Mouse (Mus musculus) spleen, adult 2 months (tissue): ENCODE results near the gene Dennd6b. TPM values are rescaled to one million over a fixed set of nuclear protein-coding genes. Genes with fewer than 3 reads are reported as not detected.
A peak's percentile ranks its signal among the peaks of the same experiment; 100 is the strongest.

Source experiments
- DNase-seq, 2 experiments: peaks; one replicate each; pipeline versions ENCODE4 v3.0.0 to v3.0.0-alpha.2; 2012 to 2021; ENCODE audit warnings: low spot score in 2 of 2, low read depth in 1 of 2
- H3K27ac ChIP-seq: fragments of 200-500 bp; 2 replicates; pipeline ENCODE4 v1.5.1; 2012; ENCODE audit warnings: low read length, inconsistent platforms; ENCODE audit not compliant: insufficient read depth
- H3K27me3 ChIP-seq: fragments of 200-500 bp; 2 replicates; pipeline ENCODE4 v1.6.1; 2012; ENCODE audit warnings: mild to moderate bottlenecking, moderate library complexity, low read length, inconsistent platforms; ENCODE audit not compliant: control insufficient read depth, insufficient read depth
- H3K36me3 ChIP-seq: fragments of 200-500 bp; 2 replicates; pipeline ENCODE4 v1.6.1; 2012; ENCODE audit warnings: mild to moderate bottlenecking, low read length, inconsistent platforms; ENCODE audit not compliant: control insufficient read depth, insufficient read depth
- H3K4me1 ChIP-seq: fragments of 200-500 bp; 2 replicates; pipeline ENCODE4 v1.6.1; 2011; ENCODE audit warnings: inconsistent platforms; ENCODE audit not compliant: control insufficient read depth, insufficient read depth, insufficient read length
- H3K4me3 ChIP-seq: fragments of 200-500 bp; 2 replicates; pipeline ENCODE4 v1.5.1; 2011; ENCODE audit warnings: mild to moderate bottlenecking, inconsistent platforms; ENCODE audit not compliant: insufficient read depth, insufficient read length; ENCODE audit errors: extremely low read depth
- CTCF ChIP-seq: fragments of 200-500 bp; IDR thresholded peaks from 2 replicates; pipeline ENCODE4 v1.5.1; 2011; ENCODE audit warnings: mild to moderate bottlenecking, inconsistent platforms; ENCODE audit not compliant: insufficient read depth, insufficient read length, insufficient replicate concordance; ENCODE audit errors: extremely low read depth
- POLR2A ChIP-seq: fragments of 200-500 bp; IDR thresholded peaks from 2 replicates; pipeline ENCODE4 v1.6.1; 2011; ENCODE audit warnings: low read depth, low read length, inconsistent platforms
- WGBS: fragments of 180-500 bp; shearing (Covaris S2); methylation state at CpG from one replicate; pipeline ENCODE4 v1.1.7; 2018; 5-methylcytosine and 5-hydroxymethylcytosine counted together
- polyA plus RNA-seq: library from polyadenylated mRNA; depleted of rRNA; stranded (reverse); fragments of >200 nt; gene quantifications from 2 replicates; pipeline ENCODE4 v1.2.3, GENCODE M21; 2012

Gene Dennd6b
- polyA plus RNA-seq, 1 experiment, result 25.2 TPM

- TF ChIP-seq CTCF, result no peak
- TF ChIP-seq POLR2A, result no peak
- Histone ChIP-seq H3K27me3 (no peaks in the 10 kb centered on the region), H3K36me3 (0 out of 2 replicates have a peak, but pooled peaks cover 1% of the 10 kb centered on the region), H3K27ac (no peak overlapping the region), H3K4me3 (no peak overlapping the region), H3K4me1 (peaks cover 10% of the 10 kb centered on the region; the same call in 1 of the 2 replicates)
- DNase-seq, result no peak
- WGBS, result 87% methylated on average over 10 of the region's 10 CpGs
Measured at GRCm38 (mm10) chr15:89168922-89169321, 27.4 kb downstream of the Dennd6b start.

DNA sequence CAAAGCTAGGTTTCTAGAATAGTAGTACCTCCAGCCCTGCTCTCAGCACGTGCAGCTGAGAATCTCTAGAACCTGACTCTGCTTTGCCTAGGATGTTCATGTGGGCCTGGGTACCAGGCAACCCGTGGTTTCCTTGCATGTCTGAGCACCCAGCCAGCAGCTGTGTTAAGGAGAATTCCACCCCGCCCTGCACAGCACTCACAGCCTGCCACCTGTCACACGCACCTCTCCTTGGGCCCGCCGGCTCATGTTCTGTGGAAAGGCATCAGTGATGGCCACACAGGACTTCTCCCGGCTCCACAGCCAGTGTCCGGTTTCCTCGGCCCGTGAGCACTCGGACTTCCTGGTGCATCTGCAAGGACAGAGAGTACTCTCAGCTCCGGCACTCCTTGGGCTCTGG, 30.8 kb downstream of the Dennd6b start:
- Histone ChIP-seq H3K27me3 (no peaks in the 10 kb centered on the region), H3K36me3 (0 out of 2 replicates have a peak, but pooled peaks cover 1% of the 10 kb centered on the region), H3K27ac (no peak overlapping the region), H3K4me1 (no peaks in the 10 kb centered on the region), H3K4me3 (no peak overlapping the region)
- WGBS, result 91% methylated on average over 12 of the region's 12 CpGs
- no peak for DNase-seq
- TF ChIP-seq CTCF (no peak), POLR2A (no peak)

- peaks cover 2% of the 10 kb centered on the region; the same call in 1 of the 2 replicates for H3K36me3 ChIP-seq
- TF ChIP-seq POLR2A, result no peak
- TF ChIP-seq CTCF, result no peak
Measured at GRCm38 (mm10) chr15:89161397-89161796, 34.9 kb downstream of the Dennd6b start.

DNA sequence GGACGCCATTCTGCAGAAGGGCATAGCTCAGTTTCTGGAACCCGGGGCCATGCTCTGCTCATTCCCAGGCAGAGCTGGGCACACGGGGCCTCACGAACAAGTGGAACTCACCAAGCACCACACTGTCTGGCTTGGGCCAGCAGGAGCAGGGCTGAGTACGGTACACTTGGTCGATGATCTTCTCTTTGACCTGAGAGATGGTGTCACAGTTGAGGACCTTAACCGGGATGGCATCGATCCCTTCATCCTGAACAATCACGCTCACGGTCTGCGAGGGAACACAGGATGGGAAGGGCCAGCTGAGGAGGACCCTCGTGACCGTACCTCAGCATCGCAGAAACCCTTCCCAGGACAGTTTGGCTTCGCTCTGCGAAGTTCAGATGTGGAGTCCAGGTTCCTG, 37.8 kb downstream of the Dennd6b start:
- WGBS, result 95% methylated on average over 16 of the region's 16 CpGs
- no peaks in the 10 kb centered on the region for H3K27me3 ChIP-seq
- no peak for DNase-seq
- H3K27ac ChIP-seq, result no peak overlapping the region
- H3K4me1 ChIP-seq, result no peaks in the 10 kb centered on the region
- H3K36me3 ChIP-seq, result peaks cover 2% of the 10 kb centered on the region; the same call in 1 of the 2 replicates
- no peak for TF ChIP-seq CTCF
- TF ChIP-seq POLR2A, result no peak
- no peak overlapping the region for H3K4me3 ChIP-seq

More at GRCm38 (mm10) chr15:89161397-89161796, 34.9 kb downstream of the Dennd6b start:
- DNase-seq, result no peak
- Histone ChIP-seq H3K27ac (no peak overlapping the region), H3K4me3 (no peak overlapping the region), H3K27me3 (no peaks in the 10 kb centered on the region), H3K4me1 (no peaks in the 10 kb centered on the region)
- WGBS, result 65% methylated on average over 9 of the region's 9 CpGs

DNA sequence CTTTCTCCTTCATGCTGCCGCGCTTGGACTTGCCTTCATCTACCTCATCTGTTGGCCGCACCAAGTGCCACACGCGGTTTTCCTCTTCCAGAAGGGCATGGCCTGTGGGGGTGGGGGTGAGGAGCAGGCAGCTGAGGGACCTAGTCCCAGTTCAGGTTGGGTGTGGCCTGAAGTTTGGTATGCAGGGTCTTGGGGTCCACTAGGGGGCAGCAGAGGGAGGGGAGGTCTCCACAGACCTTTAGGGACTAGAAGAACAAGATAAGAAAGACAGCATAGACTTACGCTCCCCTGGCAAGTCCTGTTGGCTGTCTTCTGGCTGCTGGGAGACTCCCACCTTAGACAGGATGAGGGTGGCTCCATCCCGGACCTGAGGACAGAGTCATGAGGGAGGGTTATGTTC, 38.3 kb downstream of the Dennd6b start:
- no peak overlapping the region for H3K27ac ChIP-seq
- no peaks in the 10 kb centered on the region for H3K4me1 ChIP-seq
- 64% methylated on average over 7 of the region's 7 CpGs for WGBS
- no peaks in the 10 kb centered on the region for H3K27me3 ChIP-seq
- H3K36me3 ChIP-seq, result peaks cover 2% of the 10 kb centered on the region; the same call in 1 of the 2 replicates
- TF ChIP-seq POLR2A (no peak), CTCF (peak; percentile 68; the same call in 1 of the 2 replicates)
- peak; percentile 69 to 78 for DNase-seq
- no peak overlapping the region for H3K4me3 ChIP-seq

GRCm38 (mm10) chr15:89152312-89152711, 44.0 kb downstream of the Dennd6b start:
- H3K27ac ChIP-seq, result no peak overlapping the region
- peaks cover 16% of the 10 kb centered on the region; the same call in 1 of the 2 replicates for H3K4me1 ChIP-seq
- H3K27me3 ChIP-seq, result no peaks in the 10 kb centered on the region
- no peak overlapping the region for H3K4me3 ChIP-seq
- TF ChIP-seq POLR2A (no peak), CTCF (no peak)
- DNase-seq, result no peak
- H3K36me3 ChIP-seq, result no peaks in the 10 kb centered on the region

GRCm38 (mm10) chr15:89150041-89150390, 46.3 kb downstream of the Dennd6b start:
- Histone ChIP-seq H3K36me3 (no peaks in the 10 kb centered on the region), H3K4me3 (no peak overlapping the region; the same call in 1 of the 2 replicates), H3K4me1 (peaks cover 30% of the 10 kb centered on the region; the same call in 1 of the 2 replicates), H3K27ac (peak overlapping the region; percentile 36; the same call in 1 of the 2 replicates), H3K27me3 (no peaks in the 10 kb centered on the region)
- peak in 1 of 2 experiments; percentile 55 for DNase-seq
- WGBS, result 12% methylated on average over 13 of the region's 13 CpGs
- TF ChIP-seq CTCF (no peak), POLR2A (no peak)
